Mouse (Mus musculus) stomach, embryonic 15.5 days (tissue): ENCODE measurements at regions not wholly inside any gene's neighbourhood (a gene's known extent, or its start where the extent isn't known, plus 50 kb on each side); places are given as distances from the start of the nearest gene placed in this dataset.

Source experiments
- ATAC-seq: fragments of 200-750 bp; cut with Nextera tagmentation; 2 replicates; pipeline ENCODE4 v1.8.0; 2017; ENCODE audit warnings: low read depth, moderate number of reproducible peaks, moderate TSS enrichment; ENCODE audit not compliant: insufficient read depth, low FRiP score
- H3K27ac ChIP-seq: fragments of 300-500 bp; sonication (generic); 2 replicates; pipeline ENCODE4 v1.5.1; 2015; ENCODE audit warnings: mild to moderate bottlenecking, inconsistent platforms
- H3K27me3 ChIP-seq: fragments of 300-500 bp; sonication (generic); replicated peaks from 2 replicates; pipeline ENCODE4 v1.6.1; 2015; ENCODE audit warnings: inconsistent platforms
- H3K36me3 ChIP-seq: fragments of 300-500 bp; sonication (generic); 2 replicates; pipeline ENCODE4 v1.6.1; 2015; ENCODE audit warnings: inconsistent platforms
- H3K4me1 ChIP-seq: fragments of 300-500 bp; sonication (generic); 2 replicates; pipeline ENCODE4 v1.6.1; 2015; ENCODE audit warnings: inconsistent platforms
- H3K4me2 ChIP-seq: fragments of 300-500 bp; sonication (generic); 2 replicates; pipeline ENCODE4 v1.6.1; 2015; ENCODE audit warnings: mild to moderate bottlenecking, inconsistent platforms
- H3K4me3 ChIP-seq: fragments of 300-500 bp; sonication (generic); replicated peaks from 2 replicates; pipeline ENCODE4 v1.5.1; 2015; ENCODE audit warnings: inconsistent platforms
- H3K9ac ChIP-seq: fragments of 300-500 bp; sonication (generic); 2 replicates; pipeline ENCODE4 v1.6.1; 2015; ENCODE audit warnings: inconsistent platforms
- H3K9me3 ChIP-seq: fragments of 300-500 bp; sonication (generic); 2 replicates; pipeline ENCODE4 v1.6.1; 2016; ENCODE audit warnings: inconsistent platforms
- WGBS: fragments of 180-500 bp; shearing (Covaris S2); methylation state at CpG from one replicate; pipeline ENCODE4 v1.1.7; 2015; 5-methylcytosine and 5-hydroxymethylcytosine counted together

- Histone ChIP-seq H3K27me3 (no peaks in the 10 kb centered on the region), H3K9me3 (no peaks in the 10 kb centered on the region), H3K27ac (no peak overlapping the region), H3K36me3 (no peaks in the 10 kb centered on the region), H3K4me1 (0 out of 2 replicates have a peak, but pooled peaks cover 11% of the 10 kb centered on the region), H3K9ac (no peak overlapping the region), H3K4me3 (no peak overlapping the region), H3K4me2 (no peak overlapping the region)
- 56% methylated on average over 7 of the region's 7 CpGs for WGBS
- ATAC-seq, result no peak
These were observed 236.3 kb downstream of the Cd83 start for GRCm38 (mm10) chr13:44020851-44021250.

GRCm38 (mm10) chr13:44022106-44022505 is 237.5 kb downstream of the Cd83 start:
- Histone ChIP-seq H3K36me3 (no peaks in the 10 kb centered on the region), H3K27me3 (no peaks in the 10 kb centered on the region), H3K27ac (no peak overlapping the region), H3K4me3 (no peak overlapping the region), H3K4me2 (no peak overlapping the region), H3K9me3 (no peaks in the 10 kb centered on the region), H3K9ac (no peak overlapping the region), H3K4me1 (0 out of 2 replicates have a peak, but pooled peaks cover 11% of the 10 kb centered on the region)
- WGBS, result 74% methylated on average over 10 of the region's 10 CpGs
- no peak for ATAC-seq

- Histone ChIP-seq H3K27ac (no peak overlapping the region), H3K4me3 (no peak overlapping the region), H3K27me3 (no peaks in the 10 kb centered on the region), H3K4me2 (no peak overlapping the region), H3K9me3 (no peaks in the 10 kb centered on the region), H3K9ac (no peak overlapping the region), H3K36me3 (no peaks in the 10 kb centered on the region), H3K4me1 (0 out of 2 replicates have a peak, but pooled peaks cover 4% of the 10 kb centered on the region)
- no peak for ATAC-seq
- 48% methylated on average over 3 of the region's 3 CpGs for WGBS
These were observed 240.0 kb downstream of the Cd83 start for GRCm38 (mm10) chr13:44024612-44025011.

GRCm38 (mm10) chr13:44026321-44027255 is 242.0 kb downstream of the Cd83 start:
- Histone ChIP-seq H3K27me3 (no peaks in the 10 kb centered on the region), H3K27ac (no peak overlapping the region), H3K4me1 (0 out of 2 replicates have a peak, but pooled peaks cover 4% of the 10 kb centered on the region), H3K4me2 (no peak overlapping the region), H3K9me3 (no peaks in the 10 kb centered on the region), H3K4me3 (no peak overlapping the region), H3K36me3 (no peaks in the 10 kb centered on the region), H3K9ac (no peak overlapping the region)
- ATAC-seq, result no peak
- WGBS, result 47% methylated on average over 26 of the region's 26 CpGs

- H3K4me2 ChIP-seq, result no peak overlapping the region
- 0 out of 2 replicates have a peak, but pooled peaks cover 4% of the 10 kb centered on the region for H3K4me1 ChIP-seq
- ATAC-seq, result no peak
- H3K27me3 ChIP-seq, result no peaks in the 10 kb centered on the region
- H3K36me3 ChIP-seq, result no peaks in the 10 kb centered on the region
- H3K27ac ChIP-seq, result no peak overlapping the region
- WGBS, result 88% methylated on average over 6 of the region's 6 CpGs
- H3K9me3 ChIP-seq, result no peaks in the 10 kb centered on the region
- H3K9ac ChIP-seq, result no peak overlapping the region
- H3K4me3 ChIP-seq, result no peak overlapping the region
These were observed 243.5 kb downstream of the Cd83 start for GRCm38 (mm10) chr13:44028081-44028480.

- Histone ChIP-seq H3K4me2 (no peak overlapping the region), H3K27me3 (no peaks in the 10 kb centered on the region), H3K27ac (no peak overlapping the region), H3K4me3 (no peak overlapping the region), H3K4me1 (no peaks in the 10 kb centered on the region), H3K9ac (no peak overlapping the region), H3K36me3 (no peaks in the 10 kb centered on the region), H3K9me3 (no peaks in the 10 kb centered on the region)
- 49% methylated on average over 5 of the region's 5 CpGs for whole genome bisulfite sequencing
- ATAC-seq, result peak; percentile 50; the same call in 1 of the 2 replicates
These were observed 246.0 kb downstream of the Cd83 start for GRCm38 (mm10) chr13:44030590-44030989.

- Histone ChIP-seq H3K4me3 (no peak overlapping the region), H3K4me1 (no peaks in the 10 kb centered on the region), H3K36me3 (no peaks in the 10 kb centered on the region), H3K27me3 (no peaks in the 10 kb centered on the region), H3K4me2 (no peak overlapping the region), H3K27ac (no peak overlapping the region), H3K9ac (no peak overlapping the region), H3K9me3 (no peaks in the 10 kb centered on the region)
- no peak for ATAC-seq
- 76% methylated on average over 8 of the region's 8 CpGs for WGBS
These were observed 253.3 kb downstream of the Cd83 start for GRCm38 (mm10) chr13:44037774-44038294.

- no peak overlapping the region for H3K27ac ChIP-seq
- 0 out of 2 replicates have a peak, but pooled peaks cover 4% of the 10 kb centered on the region for H3K4me1 ChIP-seq
- no peak overlapping the region for H3K4me2 ChIP-seq
- no peak overlapping the region for H3K9ac ChIP-seq
- ATAC-seq, result peak; percentile 35; the same call in 1 of the 2 replicates
- H3K27me3 ChIP-seq, result no peaks in the 10 kb centered on the region
- H3K4me3 ChIP-seq, result no peak overlapping the region
- no peaks in the 10 kb centered on the region for H3K9me3 ChIP-seq
- 29% methylated on average over 7 of the region's 7 CpGs for WGBS
- H3K36me3 ChIP-seq, result no peaks in the 10 kb centered on the region
These were observed 253.7 kb downstream of the Cd83 start for GRCm38 (mm10) chr13:44038322-44038721.

- no peaks in the 10 kb centered on the region for H3K9me3 ChIP-seq
- no peak for ATAC-seq
- H3K4me1 ChIP-seq, result 0 out of 2 replicates have a peak, but pooled peaks cover 4% of the 10 kb centered on the region
- no peaks in the 10 kb centered on the region for H3K27me3 ChIP-seq
- H3K36me3 ChIP-seq, result no peaks in the 10 kb centered on the region
- H3K27ac ChIP-seq, result no peak overlapping the region
- WGBS, result 54% methylated on average over 6 of the region's 7 CpGs
- no peak overlapping the region for H3K4me3 ChIP-seq
- no peak overlapping the region for H3K4me2 ChIP-seq
- H3K9ac ChIP-seq, result no peak overlapping the region
These were observed 256.1 kb downstream of the Cd83 start for GRCm38 (mm10) chr13:44040640-44041039.

GRCm38 (mm10) chr13:44042730-44043493 is 258.3 kb downstream of the Cd83 start:
- no peak overlapping the region for H3K27ac ChIP-seq
- H3K36me3 ChIP-seq, result no peaks in the 10 kb centered on the region
- 0 out of 2 replicates have a peak, but pooled peaks cover 4% of the 10 kb centered on the region for H3K4me1 ChIP-seq
- no peak overlapping the region for H3K4me3 ChIP-seq
- no peaks in the 10 kb centered on the region for H3K9me3 ChIP-seq
- no peak for ATAC-seq
- H3K27me3 ChIP-seq, result no peaks in the 10 kb centered on the region
- H3K9ac ChIP-seq, result no peak overlapping the region
- no peak overlapping the region for H3K4me2 ChIP-seq
- WGBS, result 47% methylated on average over 9 of the region's 9 CpGs

- Histone ChIP-seq H3K27me3 (no peaks in the 10 kb centered on the region), H3K9me3 (no peaks in the 10 kb centered on the region), H3K4me3 (no peak overlapping the region), H3K27ac (no peak overlapping the region), H3K9ac (no peak overlapping the region), H3K4me1 (0 out of 2 replicates have a peak, but pooled peaks cover 4% of the 10 kb centered on the region), H3K4me2 (no peak overlapping the region), H3K36me3 (no peaks in the 10 kb centered on the region)
- 22% methylated on average over 5 of the region's 5 CpGs for WGBS
- no peak for ATAC-seq
These were observed 258.9 kb downstream of the Cd83 start for GRCm38 (mm10) chr13:44043494-44043885.
